Mouse (Mus musculus): ENCODE results near the gene Guca2b. TPM values are rescaled to one million over a fixed set of nuclear protein-coding genes. Genes with fewer than 3 reads are reported as not detected.

The Guca2b gene
- polyA plus RNA-seq (2015; fragmentation: Nextera tagmentation; extraction: Ambion mirVana): not detected in 2 replicates

DNA sequence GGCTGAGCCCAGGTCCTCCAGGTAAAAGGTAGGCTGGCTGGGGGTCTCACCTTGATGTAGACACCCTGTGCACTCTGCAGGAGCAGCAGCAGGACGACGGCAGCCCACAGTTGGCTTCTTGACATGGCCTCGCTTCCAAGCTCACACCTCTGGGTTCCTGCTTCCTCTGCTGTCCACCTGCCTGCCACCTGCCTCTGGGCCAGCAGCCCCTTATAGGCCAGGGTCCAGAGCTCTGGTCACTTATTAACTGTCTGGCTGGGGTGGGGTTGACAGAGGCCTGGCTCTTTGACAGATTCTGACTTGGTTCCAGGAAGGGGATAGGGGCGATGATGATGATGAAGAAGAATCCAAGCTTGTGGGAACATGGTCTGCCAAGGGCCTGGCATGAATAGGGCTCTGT lies at the start of gene Guca2b:
Gene Guca2b (minus strand): TSS at position 224 of the 400 bp plus-strand sequence.
- no peak within 1 kb of the TSS for H3K27ac ChIP-seq
- H3K36me3 ChIP-seq: no peaks in the 10 kb centered on the region
- H3K9ac ChIP-seq (replicated peaks): no peak within 1 kb of the TSS
- no peak for ATAC-seq
- no peak within 1 kb of the TSS for H3K4me2 ChIP-seq (replicated peaks)
- no peaks in the 10 kb centered on the region for H3K4me1 ChIP-seq (replicated peaks)
- H3K9me3 ChIP-seq: peaks cover under 1% of the 10 kb centered on the region; the same call in 1 of the 2 replicates
- H3K27me3 ChIP-seq: no peaks in the 10 kb centered on the region
- WGBS: 86% methylated on average over 4 of the region's 4 CpGs
- no peak within 1 kb of the TSS for H3K4me3 ChIP-seq (replicated peaks)

GRCm38 (mm10) chr4:119707751-119708150 lies 49.0 kb upstream of the Guca2b start:
- Histone ChIP-seq H3K9ac (replicated peaks) (no peak overlapping the region), H3K4me2 (replicated peaks) (no peak overlapping the region), H3K4me3 (replicated peaks) (no peak overlapping the region), H3K27me3 (no peaks in the 10 kb centered on the region), H3K4me1 (replicated peaks) (0 out of 2 replicates have a peak, but pooled peaks cover 4% of the 10 kb centered on the region), H3K9me3 (no peaks in the 10 kb centered on the region), H3K36me3 (no peaks in the 10 kb centered on the region), H3K27ac (no peak overlapping the region)
- no peak for ATAC-seq
- 24% methylated on average over 3 of the region's 3 CpGs for WGBS

DNA sequence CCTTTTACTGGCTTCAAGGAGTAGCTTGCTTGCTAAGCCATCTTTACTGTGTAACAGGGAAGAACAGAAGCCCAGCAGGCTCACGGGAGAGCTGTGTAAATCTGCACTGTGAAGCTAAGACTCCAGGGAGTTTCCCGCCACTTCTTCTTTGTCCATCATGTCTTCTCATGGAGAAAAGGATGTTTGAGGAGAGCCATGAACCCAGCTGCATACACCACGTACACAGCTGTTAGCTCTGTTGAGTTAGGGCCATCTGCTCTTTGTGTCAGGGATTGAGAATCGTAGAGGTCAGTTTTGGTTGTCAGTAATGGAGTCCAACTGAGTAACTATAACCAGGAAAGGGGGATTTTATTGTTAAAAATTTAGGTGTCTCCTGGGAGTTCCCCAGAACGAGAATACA lies 48.6 kb upstream of the Guca2b start:
- no peaks in the 10 kb centered on the region for H3K27me3 ChIP-seq
- H3K9ac ChIP-seq (replicated peaks): no peak overlapping the region
- H3K4me2 ChIP-seq (replicated peaks): no peak overlapping the region
- H3K36me3 ChIP-seq: no peaks in the 10 kb centered on the region
- H3K9me3 ChIP-seq: no peaks in the 10 kb centered on the region
- no peak overlapping the region for H3K4me3 ChIP-seq (replicated peaks)
- 0 out of 2 replicates have a peak, but pooled peaks cover 4% of the 10 kb centered on the region for H3K4me1 ChIP-seq (replicated peaks)
- H3K27ac ChIP-seq: no peak overlapping the region
- no peak for ATAC-seq
- 53% methylated on average over 5 of the region's 5 CpGs for WGBS

- no peaks in the 10 kb centered on the region for H3K27me3 ChIP-seq
- peaks cover 2% of the 10 kb centered on the region; the same call in 1 of the 2 replicates for H3K9me3 ChIP-seq
- no peak for ATAC-seq
- H3K4me3 ChIP-seq (replicated peaks): no peak overlapping the region
- no peak overlapping the region for H3K4me2 ChIP-seq (replicated peaks)
- H3K9ac ChIP-seq (replicated peaks): no peak overlapping the region
- WGBS: 86% methylated on average over 8 of the region's 8 CpGs
- H3K36me3 ChIP-seq: no peaks in the 10 kb centered on the region
- 0 out of 2 replicates have a peak, but pooled peaks cover 4% of the 10 kb centered on the region for H3K4me1 ChIP-seq (replicated peaks)
- no peak overlapping the region for H3K27ac ChIP-seq
These were observed 45.2 kb upstream of the Guca2b start for GRCm38 (mm10) chr4:119703965-119704364.

GRCm38 (mm10) chr4:119701269-119701954 lies 42.7 kb upstream of the Guca2b start:
- Histone ChIP-seq H3K4me2 (replicated peaks) (no peak overlapping the region), H3K4me1 (replicated peaks) (no peaks in the 10 kb centered on the region), H3K27ac (no peak overlapping the region), H3K9ac (replicated peaks) (no peak overlapping the region), H3K36me3 (no peaks in the 10 kb centered on the region), H3K27me3 (no peaks in the 10 kb centered on the region), H3K4me3 (replicated peaks) (no peak overlapping the region), H3K9me3 (peaks cover 2% of the 10 kb centered on the region; the same call in 1 of the 2 replicates)
- no peak for ATAC-seq
- 87% methylated on average over 11 of the region's 11 CpGs for WGBS

DNA sequence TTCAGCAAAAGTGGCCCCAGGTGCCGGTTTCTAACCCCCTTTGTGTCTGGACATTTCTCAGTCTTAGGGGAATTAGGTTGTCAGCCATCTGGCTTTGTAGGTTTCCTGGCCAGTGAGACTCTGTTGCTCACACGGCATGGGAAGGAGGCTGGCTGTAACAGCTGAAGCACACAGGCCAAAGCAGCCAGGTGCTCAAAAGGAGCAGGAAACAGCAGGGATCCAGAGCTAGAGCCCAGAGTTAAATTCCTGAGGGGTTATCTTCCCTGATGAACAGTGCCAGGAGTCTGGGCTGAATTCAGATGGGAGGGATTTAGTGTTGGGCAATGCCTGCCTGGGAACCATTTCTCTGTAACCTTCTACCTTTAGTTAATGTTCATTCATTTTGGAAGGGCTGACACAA lies 39.6 kb upstream of the Guca2b start:
- no peak for ATAC-seq
- WGBS: 59% methylated on average over 2 of the region's 2 CpGs
- no peak overlapping the region for H3K27ac ChIP-seq
- no peaks in the 10 kb centered on the region for H3K36me3 ChIP-seq
- no peaks in the 10 kb centered on the region for H3K27me3 ChIP-seq
- H3K9ac ChIP-seq (replicated peaks): no peak overlapping the region
- no peak overlapping the region for H3K4me2 ChIP-seq (replicated peaks)
- H3K9me3 ChIP-seq: peaks cover 2% of the 10 kb centered on the region; the same call in 1 of the 2 replicates
- no peak overlapping the region for H3K4me3 ChIP-seq (replicated peaks)
- H3K4me1 ChIP-seq (replicated peaks): no peaks in the 10 kb centered on the region

DNA sequence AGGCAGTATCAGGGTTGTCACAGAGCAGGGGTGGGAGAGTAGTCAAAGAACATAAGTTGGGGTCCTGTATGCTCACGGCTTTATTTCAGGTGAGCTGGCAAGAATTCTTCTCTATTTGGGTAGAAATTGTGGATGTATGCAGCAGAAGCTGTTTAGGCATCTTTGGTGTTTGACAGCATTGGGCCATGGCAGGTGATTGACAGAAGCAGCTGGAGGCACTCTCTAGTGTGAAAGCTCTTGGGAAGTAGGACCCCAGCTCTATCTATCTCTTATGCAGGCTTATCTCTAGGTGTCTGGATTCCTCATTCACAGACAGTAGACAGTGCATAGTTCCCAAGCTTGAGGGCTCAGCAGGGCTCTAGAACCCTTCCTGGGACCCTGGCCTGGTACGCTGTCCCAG lies 27.0 kb upstream of the Guca2b start:
- H3K9me3 ChIP-seq: no peaks in the 10 kb centered on the region
- H3K4me3 ChIP-seq (replicated peaks): no peak overlapping the region
- no peaks in the 10 kb centered on the region for H3K27me3 ChIP-seq
- 96% methylated on average over 2 of the region's 2 CpGs for WGBS
- no peak overlapping the region for H3K9ac ChIP-seq (replicated peaks)
- no peak for ATAC-seq
- no peaks in the 10 kb centered on the region for H3K36me3 ChIP-seq
- no peak overlapping the region for H3K4me2 ChIP-seq (replicated peaks)
- H3K27ac ChIP-seq: no peak overlapping the region
- H3K4me1 ChIP-seq (replicated peaks): peaks cover 9% of the 10 kb centered on the region

DNA sequence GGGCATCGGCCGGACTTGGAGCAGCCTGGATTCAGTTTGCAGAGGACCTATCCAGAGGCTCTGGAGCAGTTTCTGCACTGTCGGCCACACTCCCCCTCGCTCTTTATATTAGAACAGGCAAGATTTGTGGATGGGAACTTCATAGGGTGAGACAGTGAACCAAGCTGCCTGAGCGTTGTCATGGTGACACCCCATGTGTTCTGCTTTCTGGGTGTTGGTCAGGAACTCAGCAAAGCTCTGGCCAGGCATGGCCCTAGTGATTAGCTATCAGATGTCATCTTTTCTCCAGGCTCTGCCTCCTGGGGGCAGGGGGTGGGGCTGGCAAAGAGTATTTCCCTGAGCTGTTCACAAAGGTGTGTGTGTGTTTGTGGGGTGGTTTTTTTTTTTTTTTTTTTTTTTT lies 23.8 kb upstream of the Guca2b start:
- 0 out of 2 replicates have a peak, but pooled peaks have one; percentile 45 for ATAC-seq
- no peak overlapping the region for H3K4me2 ChIP-seq (replicated peaks)
- H3K9me3 ChIP-seq: no peaks in the 10 kb centered on the region
- H3K27ac ChIP-seq: no peak overlapping the region
- no peaks in the 10 kb centered on the region for H3K36me3 ChIP-seq
- H3K4me3 ChIP-seq (replicated peaks): no peak overlapping the region
- H3K4me1 ChIP-seq (replicated peaks): peaks cover 6% of the 10 kb centered on the region
- WGBS: 46% methylated on average over 5 of the region's 5 CpGs
- H3K9ac ChIP-seq (replicated peaks): no peak overlapping the region
- no peaks in the 10 kb centered on the region for H3K27me3 ChIP-seq

- H3K4me2 ChIP-seq (replicated peaks): no peak overlapping the region
- H3K9ac ChIP-seq (replicated peaks): no peak overlapping the region
- no peaks in the 10 kb centered on the region for H3K27me3 ChIP-seq
- no peak overlapping the region for H3K27ac ChIP-seq
- 34% methylated on average over 5 of the region's 5 CpGs for WGBS
- no peaks in the 10 kb centered on the region for H3K36me3 ChIP-seq
- no peak for ATAC-seq
- peaks cover 19% of the 10 kb centered on the region for H3K4me1 ChIP-seq (replicated peaks)
- H3K4me3 ChIP-seq (replicated peaks): no peak overlapping the region
- no peaks in the 10 kb centered on the region for H3K9me3 ChIP-seq
These were observed 13.9 kb upstream of the Guca2b start for GRCm38 (mm10) chr4:119672685-119673084.

DNA sequence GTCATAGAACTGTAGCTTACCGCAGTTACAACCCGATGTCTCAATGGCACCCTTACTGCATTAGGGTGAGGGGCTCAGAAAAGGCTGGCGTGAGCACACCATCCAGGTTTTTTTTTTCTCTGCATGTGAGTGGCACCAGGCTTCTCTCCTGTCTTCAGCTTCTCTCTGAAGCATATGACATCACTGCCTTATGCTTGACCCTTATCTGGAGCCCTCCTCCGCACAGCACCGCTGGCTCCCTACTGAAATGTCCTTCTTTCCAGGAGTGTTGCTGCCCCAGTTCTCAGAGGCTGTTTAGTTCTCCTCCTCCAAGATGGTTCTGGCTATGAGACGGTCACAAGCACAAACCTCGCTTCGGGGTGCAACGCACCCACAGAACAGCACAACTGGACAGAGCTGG lies 12.4 kb upstream of the Guca2b start:
- no peaks in the 10 kb centered on the region for H3K36me3 ChIP-seq
- no peak for ATAC-seq
- H3K9me3 ChIP-seq: no peaks in the 10 kb centered on the region
- H3K9ac ChIP-seq (replicated peaks): no peak overlapping the region
- no peaks in the 10 kb centered on the region for H3K27me3 ChIP-seq
- WGBS: 93% methylated on average over 9 of the region's 9 CpGs
- H3K4me3 ChIP-seq (replicated peaks): no peak overlapping the region
- H3K27ac ChIP-seq: no peak overlapping the region
- H3K4me2 ChIP-seq (replicated peaks): no peak overlapping the region
- peaks cover 17% of the 10 kb centered on the region for H3K4me1 ChIP-seq (replicated peaks)

- peaks cover 19% of the 10 kb centered on the region for H3K4me1 ChIP-seq (replicated peaks)
- WGBS: 86% methylated on average over 6 of the region's 6 CpGs
- no peak overlapping the region for H3K9ac ChIP-seq (replicated peaks)
- ATAC-seq: no peak
- H3K4me3 ChIP-seq (replicated peaks): no peak overlapping the region
- H3K27me3 ChIP-seq: no peaks in the 10 kb centered on the region
- no peaks in the 10 kb centered on the region for H3K9me3 ChIP-seq
- no peak overlapping the region for H3K27ac ChIP-seq
- no peaks in the 10 kb centered on the region for H3K36me3 ChIP-seq
- no peak overlapping the region for H3K4me2 ChIP-seq (replicated peaks)
These were observed 12.0 kb upstream of the Guca2b start for GRCm38 (mm10) chr4:119670736-119671135.

- 30% methylated on average over 7 of the region's 7 CpGs for WGBS
- H3K4me2 ChIP-seq (replicated peaks): no peak overlapping the region
These were observed 11.4 kb upstream of the Guca2b start for GRCm38 (mm10) chr4:119670210-119670555.

More at GRCm38 (mm10) chr4:119670210-119670555, 11.4 kb upstream of the Guca2b start:
- Histone ChIP-seq H3K9ac (replicated peaks) (no peak overlapping the region), H3K4me3 (replicated peaks) (no peak overlapping the region), H3K9me3 (no peaks in the 10 kb centered on the region), H3K27me3 (no peaks in the 10 kb centered on the region), H3K27ac (no peak overlapping the region), H3K36me3 (no peaks in the 10 kb centered on the region), H3K4me1 (replicated peaks) (peaks cover 21% of the 10 kb centered on the region)
- no peak for ATAC-seq

Data from midbrain, embryonic 13.5 days (tissue).